Mouse (Mus musculus): ENCODE results near the gene Umps. TPM values are rescaled to one million over a fixed set of nuclear protein-coding genes. Genes with fewer than 3 reads are reported as not detected.

Gene Umps
- total RNA-seq, 2 experiments from 2014 or later = 17.0 to 18.1 TPM

DNA sequence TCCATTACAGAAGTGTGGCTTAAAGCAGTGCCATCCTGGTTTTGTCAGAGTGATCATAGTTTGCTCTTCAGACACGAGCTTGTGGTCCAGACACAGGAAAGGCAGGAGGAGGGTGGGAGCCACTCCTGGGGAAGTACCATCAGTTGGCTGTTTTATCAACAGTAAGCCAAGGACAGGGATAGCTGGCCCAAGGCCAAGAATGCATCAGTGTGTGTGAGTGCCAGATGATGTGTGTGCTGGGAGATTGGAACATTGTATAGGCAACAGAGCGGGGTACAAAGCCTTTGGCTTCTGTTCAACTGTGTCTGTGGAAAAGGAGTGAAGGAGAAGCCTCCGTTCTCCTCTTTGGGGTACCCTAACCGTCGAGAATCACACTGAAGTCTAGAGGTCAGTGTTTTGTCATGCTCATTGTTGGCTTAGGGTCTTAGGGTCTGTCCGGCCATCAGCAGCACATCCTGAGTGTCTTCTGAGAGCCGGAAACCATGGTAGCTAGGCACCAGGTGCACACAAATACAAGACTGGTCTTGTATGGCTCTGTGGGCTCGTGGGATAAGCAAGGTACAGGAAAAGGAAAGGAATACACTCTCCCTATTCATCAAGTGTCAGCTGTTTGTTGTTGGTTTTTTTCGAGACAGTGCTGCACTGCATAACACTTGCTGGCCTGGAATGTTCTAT lies 37.9 kb downstream of the Umps start:
- peak; percentile 68 for DNase-seq

DNA sequence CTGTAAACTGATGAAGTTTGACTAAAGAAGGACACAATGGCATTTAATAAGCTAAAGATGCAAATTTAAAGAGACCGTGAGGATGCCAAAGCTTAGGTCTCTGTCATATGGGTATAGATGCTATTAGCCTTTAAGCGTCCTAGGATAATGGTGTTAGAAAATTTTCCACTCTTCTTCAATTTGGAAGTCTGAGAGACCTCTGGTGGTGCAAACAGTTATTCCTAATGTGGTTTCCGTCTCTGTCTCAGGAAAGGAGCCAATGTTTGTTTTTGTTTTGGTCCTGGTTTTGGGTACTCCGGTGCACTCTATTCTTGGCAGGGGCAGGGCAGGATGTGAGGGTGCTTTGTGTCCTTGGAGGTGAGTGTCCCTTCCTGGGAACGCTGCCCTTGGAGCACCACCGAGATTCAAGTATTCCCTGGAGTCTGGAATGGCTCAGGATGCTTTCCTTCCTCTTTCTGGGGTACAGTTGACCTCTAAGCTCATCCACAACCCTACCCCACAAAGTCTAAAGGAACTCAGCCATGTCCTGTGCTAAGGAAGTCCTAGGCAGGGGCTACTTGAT lies 39.5 kb downstream of the Umps start:
- DNase-seq = no peak

DNA sequence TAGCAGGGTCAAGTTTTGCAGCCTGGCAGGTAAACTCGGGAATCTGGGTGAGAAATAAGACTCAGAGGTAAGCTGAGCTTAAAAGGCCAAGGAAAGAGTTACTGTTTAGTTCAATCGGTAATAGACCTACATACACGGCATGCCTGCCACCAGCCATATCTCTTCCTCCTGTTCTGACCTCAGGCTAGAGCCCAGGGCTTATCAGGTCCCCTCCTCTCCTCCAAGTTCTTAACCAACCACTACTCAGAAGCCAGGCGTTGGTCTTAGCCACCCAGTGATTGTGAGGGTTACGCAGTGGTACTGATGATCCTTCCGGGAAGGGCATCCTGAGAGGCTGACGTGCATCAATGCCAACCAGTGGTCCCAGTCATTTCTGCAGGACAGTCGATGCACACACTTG lies 43.1 kb downstream of the Umps start:
- no peak for DNase-seq

DNA sequence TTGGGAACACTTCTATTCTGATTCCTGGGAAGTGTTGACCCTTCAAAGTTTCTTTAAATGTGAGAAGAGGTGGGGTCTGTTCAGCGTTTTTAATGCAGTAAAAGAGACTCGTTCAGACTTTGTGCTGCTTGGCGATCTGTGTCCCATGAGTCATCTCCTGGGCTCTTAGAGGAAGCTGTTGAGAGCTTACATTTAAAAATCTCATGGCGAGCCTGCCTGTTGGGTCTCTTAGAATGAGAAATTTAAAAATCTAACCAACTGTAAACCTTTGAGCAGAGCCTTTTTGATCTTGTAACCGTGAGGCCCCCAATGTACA lies 43.9 kb downstream of the Umps start:
- DNase-seq = no peak

DNA sequence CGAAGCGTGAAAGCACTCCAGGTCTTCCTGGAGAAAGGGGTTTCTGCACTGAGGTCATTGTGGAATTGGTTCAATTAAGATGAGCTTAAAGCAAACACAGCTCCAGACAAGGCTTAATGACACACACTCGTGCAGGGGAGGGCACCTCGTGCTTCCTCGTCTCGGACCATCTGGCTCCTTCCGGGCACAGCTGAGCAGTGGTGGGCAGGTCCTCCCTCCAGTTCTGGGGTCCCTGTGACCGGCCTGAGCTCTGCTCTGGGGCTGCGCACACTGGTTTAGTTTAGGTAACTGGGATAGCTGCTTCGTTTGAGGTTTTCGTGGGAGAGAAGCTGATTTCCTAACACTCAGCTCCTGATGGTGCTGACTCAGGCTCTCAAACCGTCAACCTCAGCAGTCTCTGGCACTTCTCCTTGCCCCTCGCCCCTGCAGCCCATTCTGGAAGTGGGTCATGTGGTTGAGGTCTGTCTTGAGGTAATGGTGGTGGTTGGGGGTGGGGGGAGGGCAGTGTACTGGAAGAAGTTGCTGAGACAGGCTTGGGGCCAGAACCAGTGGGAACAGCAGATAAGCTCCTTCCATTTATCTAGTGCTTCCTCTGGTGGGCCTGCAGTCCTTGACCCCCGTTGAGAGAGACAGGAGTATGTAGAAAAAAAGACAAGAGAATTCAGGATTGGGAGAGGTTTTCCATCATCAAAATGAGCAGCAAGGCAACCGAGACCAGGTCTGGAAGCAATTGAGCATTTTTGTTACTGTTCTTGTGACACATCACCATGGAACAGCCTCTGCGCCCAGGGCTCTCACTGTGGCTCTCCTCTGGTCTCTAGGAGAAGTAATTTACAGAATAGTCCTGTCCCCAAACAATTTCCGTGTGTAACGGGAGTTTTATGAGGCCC lies 44.5 kb downstream of the Umps start:
- no peak for DNase-seq

DNA sequence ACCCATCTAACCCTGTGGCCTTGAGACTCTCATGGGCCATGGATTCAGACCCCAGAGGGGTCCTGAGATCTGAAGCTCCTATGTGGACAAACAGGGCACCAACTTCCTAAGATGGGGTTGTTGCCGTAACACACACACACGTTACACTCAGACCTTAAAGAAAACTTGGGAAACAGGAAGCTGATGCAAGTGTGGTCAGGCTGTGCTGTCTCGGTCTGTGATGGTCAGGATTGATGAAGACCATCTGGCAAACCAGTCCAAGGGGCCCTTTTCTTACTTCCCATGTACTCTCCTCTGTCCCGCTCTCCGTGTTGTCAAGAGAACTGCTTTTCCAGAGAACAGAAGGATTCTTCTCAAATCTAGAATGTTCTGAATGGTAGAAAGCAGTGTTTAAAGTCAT lies 45.3 kb downstream of the Umps start:
- no peak for DNase-seq

DNA sequence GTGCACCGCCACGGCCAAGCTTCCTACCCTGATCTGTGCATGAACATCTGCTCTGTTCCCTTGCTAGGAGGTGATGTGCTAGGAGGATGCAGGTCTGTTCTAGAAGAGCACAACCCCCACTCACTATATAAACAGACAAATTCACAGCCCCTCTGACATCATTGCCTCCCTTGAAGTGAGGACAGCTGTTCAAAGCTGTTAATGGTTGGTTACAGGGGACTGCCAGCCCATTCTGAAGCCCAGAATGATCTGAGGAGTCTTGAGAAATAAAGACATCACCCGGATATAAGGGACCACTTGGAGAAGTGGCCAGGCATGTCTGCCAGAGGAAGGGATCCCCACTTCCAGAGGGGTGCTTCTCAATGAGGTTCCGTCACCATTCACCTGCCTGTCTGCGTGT lies 48.9 kb downstream of the Umps start:
- no peak for DNase-seq

DNA sequence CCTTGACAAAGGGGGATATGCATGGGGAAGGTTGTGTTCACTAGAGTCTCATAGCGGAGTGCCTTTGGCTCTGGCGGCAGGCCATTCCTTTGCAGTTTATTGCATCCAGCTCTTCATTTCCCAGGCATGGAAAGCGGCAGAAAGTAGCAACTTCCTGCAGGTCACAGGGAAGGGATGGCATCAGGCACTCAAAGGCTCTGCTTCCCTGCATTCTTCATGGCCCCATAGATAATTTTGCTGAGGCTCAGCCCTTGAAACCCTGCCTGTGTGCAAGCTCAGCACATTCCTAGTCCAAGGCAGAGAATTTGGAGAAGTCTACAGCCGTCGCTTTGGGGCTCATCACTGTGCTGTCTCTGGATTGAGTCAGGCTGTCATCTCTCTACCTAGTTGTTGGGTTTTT lies 49.4 kb downstream of the Umps start:
- DNase-seq = no peak

DNA sequence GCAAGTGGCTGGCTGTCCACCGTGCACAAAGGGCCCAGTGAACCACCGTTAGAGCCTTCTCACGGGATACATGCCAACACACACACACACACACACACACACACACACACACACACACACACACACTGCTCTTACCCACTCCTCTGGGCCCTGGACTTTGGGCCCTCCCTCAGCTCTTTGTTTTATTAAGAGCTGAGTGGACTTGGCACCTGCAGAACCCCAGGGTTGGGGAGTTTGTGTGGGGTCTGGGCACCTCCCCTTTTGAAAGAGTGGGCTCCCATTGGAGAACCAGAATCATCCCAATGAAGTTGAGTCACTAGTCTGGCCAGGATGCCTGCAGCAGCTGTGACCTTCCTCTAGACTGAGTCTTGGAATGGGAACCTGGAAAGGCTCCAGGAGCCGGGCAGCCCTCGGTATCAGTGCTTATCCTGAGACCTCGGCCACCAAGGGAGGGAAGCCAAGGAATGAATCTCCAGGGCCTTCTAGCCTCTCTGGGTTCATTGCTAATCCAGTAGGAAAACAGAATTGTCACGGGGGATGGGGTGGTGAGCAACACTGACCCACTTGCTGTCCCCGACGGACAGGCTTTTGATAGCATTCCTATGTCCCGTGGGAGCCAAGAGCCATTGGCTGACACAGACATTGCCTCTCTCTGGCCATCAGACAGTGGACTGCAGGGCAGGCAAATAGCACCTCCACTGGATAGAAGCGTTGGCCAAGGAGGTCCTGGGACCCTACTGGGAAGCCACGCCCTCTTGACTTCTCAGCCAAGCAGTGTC lies 50.2 kb downstream of the Umps start:
- DNase-seq = peak; percentile 86

DNA sequence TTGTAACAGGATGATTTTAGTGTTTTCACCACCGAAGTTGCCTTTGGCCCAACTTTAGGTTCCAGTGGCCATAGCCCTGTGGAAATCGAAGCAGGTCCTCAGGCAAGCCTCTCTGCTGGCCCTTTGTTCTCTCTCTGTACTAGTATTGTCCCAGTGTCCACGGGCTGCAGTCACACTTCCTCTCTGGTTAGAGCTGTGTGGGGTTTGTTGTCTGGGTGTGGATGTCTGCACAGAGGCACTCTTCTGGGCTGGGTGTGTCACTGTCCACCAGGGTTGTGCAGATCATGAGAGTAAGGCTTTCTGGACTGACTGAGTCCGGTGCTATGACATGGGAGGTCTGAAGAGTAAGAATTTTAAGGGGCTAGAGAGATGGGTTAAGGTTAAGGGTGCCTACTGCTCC lies 51.8 kb downstream of the Umps start:
- DNase-seq = no peak

DNA sequence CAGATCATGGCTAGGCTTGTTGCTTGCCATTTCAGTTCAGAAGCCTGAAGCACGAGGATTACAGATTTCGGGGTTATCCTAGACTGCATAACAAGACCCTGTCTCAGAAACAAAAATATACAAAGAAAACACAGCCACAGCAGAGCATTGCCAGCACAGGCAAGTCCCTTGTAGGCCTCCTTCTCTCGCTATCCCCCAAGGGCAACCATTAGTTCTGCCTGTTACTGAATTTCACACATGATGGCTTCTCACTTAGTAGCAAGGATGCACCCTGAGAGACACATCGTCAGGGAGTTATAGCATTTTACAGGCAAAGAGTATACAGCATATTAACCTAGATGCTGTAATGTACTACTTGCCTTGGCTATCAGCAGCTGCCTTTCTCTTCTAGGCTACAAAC lies 58.6 kb downstream of the Umps start:
- DNase-seq = no peak

Other genes starting within 250 kb of the Umps start
- gene Muc13, start 173.0 kb downstream of the Umps start, total RNA-seq (2021) = under 1 TPM; 0.12 to 0.20 TPM
- 10 to 100 TPM; 70.1 to 76.9 TPM for gene Itgb5, start 137.4 kb downstream of the Umps start, total RNA-seq (2021)

All from heart, postnatal 4 days (tissue).